Mouse (Mus musculus) v-Abl transformed pro-B cells (cell line): Measurements from ENCODE around the gene Dus3l.

Experiments
- in situ Hi-C, 2 experiments: fragments of 400-800 bp; cut with MboI; formaldehyde crosslinking; loops; one replicate each; pipeline ENCODE4 v1.15.1; 2025; ENCODE audit not compliant: unreplicated experiment in 2 of 2

Gene Dus3l

DNA sequence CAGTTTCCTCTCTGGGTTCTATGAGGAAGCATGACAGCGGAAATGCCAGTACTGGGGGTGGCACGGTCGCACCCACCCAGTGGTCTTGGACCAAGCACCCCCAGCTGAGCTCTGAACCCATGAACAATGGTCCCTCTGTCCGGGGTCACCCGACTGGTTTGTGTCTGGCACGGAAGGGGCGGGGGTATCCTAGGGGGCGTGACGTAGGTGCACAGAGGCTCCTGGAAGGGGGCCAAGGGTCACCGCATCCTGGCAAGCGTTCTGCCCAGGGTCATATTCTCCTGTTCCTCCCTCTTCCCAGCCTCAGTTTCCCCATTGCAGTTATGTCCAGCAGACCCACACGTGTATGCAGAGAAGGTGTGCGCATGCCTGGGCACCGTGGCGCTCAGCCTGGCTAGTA is 11.1 kb upstream of the Dus3l start:
- in situ Hi-C loops, result no loop called here

DNA sequence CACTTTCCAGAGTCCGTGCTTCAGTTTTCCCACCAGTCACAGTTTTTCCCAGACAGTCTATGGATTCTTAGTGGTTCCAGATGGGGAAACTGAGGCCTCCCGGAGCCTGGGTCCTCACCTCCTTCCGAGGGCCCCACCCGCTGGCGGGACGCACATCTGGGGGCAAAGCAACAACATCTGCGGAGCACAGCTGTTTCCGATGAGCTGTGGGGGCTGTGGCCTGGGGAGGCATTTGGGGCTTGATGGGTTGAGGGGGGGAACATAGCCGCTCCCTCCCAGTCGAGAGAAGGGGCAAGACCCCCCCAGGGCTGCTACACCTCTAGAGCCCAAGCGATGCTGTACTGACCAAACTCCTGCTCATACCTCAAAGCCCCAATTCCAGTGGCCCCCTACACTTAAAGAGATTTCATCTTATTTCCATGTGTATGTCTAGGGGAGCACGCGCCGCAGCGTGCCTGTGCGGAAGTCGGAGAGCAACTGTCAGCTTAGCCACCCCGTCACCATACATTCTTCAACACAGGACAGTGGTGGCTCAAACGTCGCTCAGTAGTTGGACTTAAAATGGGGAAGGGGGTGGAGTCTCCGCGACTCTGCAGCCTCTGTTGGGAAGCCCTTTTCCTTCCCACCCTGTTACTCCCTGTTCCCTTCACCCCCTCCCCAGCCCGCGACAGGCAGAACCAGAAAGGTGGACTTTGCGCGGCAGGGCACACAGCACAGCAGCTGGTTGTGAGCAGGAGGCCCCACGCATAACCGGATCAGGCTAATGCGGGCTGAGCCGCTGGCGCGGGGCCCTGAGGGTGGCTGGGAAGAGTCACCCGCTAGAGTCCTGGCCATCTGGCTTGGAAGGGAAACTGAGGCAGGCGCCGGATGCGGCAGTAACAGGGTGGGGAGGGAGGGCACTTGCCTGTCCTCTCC is 10.0 kb upstream of the Dus3l start:
- in situ Hi-C loops, result no loop called here

DNA sequence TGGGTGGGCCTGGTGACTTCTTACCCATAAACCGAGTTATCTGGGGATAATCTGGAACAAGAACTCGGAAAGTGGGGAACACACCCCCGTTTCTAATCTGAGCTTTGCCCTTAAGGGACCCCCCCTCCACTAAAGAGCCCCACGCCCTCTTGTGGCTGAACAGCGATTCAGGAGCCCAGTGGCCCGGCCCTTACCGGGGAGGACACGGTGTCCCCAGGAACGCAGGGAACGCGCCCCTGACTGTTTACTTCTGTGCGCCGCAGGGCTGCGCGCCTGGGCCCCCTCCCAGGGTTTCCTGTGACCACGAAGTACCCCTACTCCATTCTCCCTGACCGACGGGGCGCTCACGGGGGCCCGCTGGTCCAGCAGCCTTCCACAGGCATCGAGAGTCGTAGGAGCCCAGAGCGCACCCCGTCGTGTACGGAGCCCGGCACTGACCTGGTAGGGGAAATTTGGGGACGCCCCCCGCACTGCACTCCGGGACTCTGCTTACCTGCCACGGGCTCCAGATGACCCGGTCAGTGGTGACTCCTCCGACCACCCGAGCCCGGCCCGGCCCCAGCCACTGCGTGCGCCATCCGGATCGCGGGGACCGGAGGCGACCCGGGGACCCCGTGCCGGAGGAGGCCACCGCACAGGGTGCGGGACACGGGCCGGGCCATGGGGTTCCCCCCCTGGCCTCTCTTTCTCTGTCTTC is 7.7 kb upstream of the Dus3l start:
- in situ Hi-C loops, result no loop called here

DNA sequence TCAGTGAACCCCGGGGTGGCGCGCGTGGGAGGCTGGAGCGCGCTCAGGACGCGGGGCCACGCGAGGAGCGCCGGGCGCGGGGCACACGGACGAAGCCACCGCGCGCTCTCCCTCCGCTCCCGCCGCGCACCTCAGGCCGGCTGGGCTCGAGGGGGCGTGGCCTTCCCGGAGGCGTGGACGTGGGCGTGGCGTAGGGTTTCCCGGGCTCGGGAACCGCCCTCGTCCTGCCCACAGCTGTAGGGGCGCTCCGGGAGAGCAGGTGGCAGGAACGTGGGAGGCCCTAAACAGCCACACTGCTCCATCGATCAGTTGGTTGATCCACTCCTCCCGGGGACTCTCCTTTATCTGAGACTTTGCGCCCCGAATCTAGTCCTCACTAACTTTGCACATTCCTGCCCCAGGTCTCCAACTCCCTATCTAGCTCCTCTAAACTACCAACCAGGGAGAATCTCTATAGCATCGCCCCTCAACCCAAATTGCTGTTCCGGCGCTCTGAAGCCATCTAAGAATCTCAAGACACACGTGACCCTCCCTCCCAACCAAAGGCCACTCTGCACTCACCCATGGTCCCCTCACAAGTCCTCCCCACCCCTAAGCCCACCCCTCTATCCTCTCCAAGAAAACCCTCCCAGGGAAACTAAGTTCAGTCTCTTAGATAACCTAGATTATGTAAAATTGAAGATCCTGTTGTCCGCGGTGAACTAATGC is 7.0 kb upstream of the Dus3l start, which contains the start of gene Nrtn:
Gene Nrtn (minus strand): TSS at position 115 of the 708 bp plus-strand sequence.
- in situ Hi-C loops, result no loop called here

DNA sequence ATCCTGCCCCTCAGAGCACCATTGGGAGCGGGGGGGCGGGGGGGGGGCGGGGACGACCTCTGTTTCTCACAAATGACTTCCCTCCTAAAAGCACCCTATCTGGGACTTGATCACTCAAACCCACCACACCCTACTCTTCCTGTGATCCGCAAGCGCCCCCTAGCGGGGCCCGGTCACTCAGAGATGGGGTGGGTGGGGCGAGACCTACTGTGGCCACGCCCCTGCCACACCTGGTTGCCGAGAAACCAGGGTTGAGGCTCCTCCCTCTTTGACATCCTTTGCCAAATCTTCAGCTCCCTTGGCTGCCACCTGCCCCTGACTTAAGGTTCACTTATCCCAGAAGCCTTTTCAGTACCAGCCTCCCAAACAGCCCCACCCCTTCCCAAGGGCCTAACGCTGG is 6.4 kb upstream of the Dus3l start:
- in situ Hi-C loops, result no loop called here

DNA sequence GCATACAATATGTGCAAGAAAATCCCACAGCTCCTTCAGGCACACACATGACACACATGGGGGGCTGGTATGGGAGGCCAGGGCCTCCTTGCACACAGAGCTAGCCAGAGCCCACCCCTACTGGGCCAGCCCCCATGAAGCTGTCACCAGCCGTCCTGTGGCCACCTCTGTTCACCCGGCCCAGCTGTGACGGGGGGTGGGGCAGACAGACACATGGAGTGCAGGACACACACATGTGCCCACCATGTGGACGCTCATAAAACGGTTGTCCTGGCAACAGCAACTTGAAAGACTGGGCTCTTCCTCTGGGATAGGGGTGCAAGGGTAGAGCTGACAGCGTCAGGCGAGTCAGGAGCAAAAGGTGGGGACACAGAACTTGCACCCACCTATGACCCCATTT is 5.3 kb upstream of the Dus3l start:
- in situ Hi-C loops, result no loop called here

DNA sequence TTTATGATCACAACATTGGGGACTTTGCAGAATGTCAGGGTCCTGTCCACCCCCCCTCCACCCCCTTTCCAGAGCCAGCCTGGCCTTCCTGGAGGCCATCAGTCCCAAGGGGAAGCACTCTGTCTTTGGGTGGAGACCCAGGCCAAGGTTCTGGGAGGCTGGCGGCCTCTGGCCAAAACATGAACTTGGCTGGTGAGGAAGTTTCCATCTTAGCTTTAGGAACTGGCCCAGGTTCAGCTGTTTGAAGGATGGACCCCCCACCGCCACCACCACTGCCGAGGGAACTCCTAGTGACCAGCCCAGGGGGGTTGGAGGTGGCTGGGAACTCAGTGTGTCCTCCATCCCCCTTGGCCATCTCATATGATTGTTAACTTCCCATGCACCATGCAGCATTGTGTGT is 3.5 kb upstream of the Dus3l start:
- in situ Hi-C loops, result loop anchor here in 1 of 2 experiments (5.0 to 10.0 kb wide), 3 partner anchors 44 to 179 kb away; partner anchors contain the start of genes Ndufa11, Ranbp3, Safb and Safb2

DNA sequence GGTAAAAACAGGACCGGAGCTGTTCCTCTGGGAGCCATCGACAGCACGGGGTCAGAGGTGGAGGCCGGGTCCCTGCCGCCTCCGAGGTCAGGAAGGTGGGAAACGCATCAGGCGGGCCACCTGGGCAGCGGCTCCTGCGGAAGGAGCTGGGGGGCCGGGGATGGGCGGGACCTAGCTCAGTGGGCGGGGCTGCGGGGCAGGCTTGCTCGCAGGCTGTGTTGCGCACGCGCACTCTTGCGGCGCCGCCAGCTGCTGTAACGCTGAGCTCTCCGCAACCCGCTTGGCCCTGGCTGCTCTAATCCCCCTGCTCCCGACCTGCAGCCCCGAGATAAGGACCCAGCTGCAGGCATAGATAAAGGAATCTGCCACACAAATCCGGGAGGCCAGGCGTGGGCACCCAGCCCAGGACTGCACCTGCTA is 2.6 kb upstream of the Dus3l start:
- in situ Hi-C loops, result loop anchor here in 1 of 2 experiments (5.0 to 10.0 kb wide), 3 partner anchors 45 to 180 kb away; partner anchors contain the start of genes Ndufa11, Ranbp3, Safb and Safb2

DNA sequence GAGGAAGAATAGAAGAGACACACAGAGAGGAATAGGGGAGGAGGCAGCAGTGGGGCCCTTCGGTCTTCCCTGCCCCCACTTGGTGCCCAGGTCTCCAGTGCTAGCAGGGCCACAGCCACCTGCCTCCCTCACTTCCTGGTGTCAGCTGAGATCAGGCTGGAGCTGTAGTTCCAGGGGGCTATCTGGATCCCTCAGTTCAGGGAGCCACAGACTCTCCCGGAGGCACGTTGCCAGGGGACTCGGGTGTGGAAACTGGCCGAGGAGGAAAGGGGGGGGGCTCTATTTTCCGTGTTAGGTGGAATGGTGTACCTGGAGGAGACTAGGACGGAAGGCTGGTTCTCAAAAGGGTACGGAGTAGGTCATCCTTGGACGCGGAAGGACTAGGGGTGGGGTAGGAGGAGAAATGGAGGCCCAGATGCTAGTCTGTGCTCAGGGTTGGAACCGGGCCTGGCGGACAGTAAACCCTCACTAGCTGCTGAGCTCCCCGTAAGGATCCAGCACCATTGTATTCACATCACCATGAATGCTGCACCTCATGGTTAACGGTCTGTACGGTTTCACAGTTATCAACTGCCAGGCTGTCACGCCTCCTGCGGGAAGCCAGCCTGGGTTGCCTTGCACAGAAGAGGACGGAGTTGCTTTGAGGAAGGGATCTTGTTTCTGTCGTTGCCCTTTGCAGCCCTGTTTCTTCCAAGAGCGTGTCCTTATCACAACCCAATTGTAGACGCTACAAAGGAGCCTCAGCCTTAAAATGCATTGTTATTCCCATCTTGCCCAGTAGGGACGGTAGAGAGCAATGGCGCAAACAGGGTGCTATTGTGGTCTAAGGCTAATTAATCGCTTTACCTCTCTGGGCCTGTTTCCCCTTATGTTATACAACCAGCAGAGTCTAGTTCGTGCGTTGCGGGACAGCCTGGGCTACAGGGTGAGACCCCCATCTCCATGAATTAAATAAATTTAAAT is 1.5 kb upstream of the Dus3l start:
- in situ Hi-C loops, result loop anchor here in 1 of 2 experiments (5.0 to 10.0 kb wide), 3 partner anchors 46 to 181 kb away; partner anchors contain the start of genes Ndufa11, Ranbp3, Safb and Safb2

DNA sequence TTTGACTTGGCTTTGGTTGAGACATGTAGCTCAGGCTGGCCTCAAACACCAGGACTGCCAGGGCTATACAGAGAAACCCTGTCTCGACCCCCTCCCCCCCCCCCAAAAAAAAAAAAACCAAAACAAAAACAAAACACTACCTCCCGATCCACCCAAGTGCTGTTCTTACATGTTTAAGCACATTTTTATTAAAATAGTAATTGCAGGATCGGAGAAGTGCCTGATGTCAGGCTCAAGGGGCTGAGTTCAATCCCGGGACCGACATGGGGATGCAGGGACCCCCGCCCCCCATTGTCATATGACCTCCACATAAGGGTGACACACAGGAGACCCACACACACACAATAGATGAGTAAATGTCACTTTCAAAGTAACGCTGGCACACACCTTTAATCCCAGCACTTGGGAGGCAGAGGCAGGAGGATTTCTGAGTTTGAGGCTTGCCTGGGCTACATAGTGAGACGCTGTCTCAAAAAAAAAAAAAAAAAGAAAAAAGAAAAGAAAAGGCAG is 761 bp upstream of the Dus3l start:
- in situ Hi-C loops, result loop anchor here in 1 of 2 experiments (5.0 to 10.0 kb wide), 3 partner anchors 46 to 181 kb away; partner anchors contain the start of genes Ndufa11, Ranbp3, Safb and Safb2

DNA sequence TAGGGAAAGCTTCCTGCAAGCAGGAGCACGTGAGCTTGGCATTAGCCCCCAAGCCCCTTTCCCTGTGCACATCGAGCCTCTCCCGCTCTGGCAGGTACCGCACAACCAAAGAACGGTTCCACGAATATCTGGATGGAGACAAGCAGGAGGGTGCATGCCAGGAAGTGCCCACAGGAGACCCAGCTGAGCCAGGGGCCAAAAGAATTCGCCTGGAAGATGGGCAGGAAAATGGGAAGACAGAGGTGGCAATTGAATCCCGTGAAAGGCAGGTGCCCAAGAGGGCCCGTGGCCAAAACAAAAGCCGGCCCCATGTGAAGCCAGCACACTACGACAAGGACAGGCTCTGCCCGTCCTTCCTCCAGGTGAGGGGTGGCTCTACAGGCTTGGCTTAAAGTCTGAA is 874 bp downstream of the Dus3l start:
- in situ Hi-C loops, result loop anchor here in 1 of 2 experiments (10.0 kb wide), 1 partner anchor 91 kb away; the partner anchor contains the start of gene Ranbp3

DNA sequence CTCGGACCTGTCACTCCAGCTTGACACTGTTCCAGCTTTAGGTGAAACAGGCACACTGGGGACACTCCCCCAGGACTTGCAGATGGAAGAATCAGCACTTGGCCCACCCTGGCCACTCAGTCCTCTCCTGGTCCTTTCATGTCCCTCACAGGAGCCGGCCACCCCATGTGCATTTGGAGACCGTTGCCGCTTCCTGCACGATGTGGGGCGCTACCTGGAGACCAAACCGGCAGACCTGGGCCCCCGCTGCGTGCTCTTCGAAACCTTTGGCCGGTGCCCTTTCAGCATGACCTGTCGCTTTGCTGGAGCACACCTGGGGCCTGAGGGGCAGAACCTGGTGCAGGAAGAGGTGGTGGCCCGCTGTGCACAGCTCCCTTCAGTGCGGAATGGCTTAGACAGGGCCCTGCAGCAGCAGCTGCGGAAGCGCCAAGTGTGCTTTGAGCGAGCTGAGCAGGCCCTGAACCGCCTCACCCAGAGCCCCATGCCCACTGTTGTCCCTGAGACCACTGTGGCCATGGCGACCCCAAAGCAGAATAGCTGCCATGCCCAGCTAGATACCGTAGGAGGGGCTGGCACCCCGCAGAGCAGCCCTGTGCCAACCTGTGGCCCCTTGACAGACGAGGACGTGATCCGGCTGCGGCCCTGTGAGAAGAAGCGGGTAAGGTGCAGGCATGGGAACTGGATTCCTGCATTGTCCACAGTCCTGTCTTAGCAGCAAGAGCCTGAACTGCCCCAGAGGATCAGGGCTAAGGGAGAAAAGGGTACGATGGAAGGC is 2.3 kb downstream of the Dus3l start:
- in situ Hi-C loops, result loop anchor here in 1 of 2 experiments (10.0 kb wide), 1 partner anchor 92 kb away; the partner anchor contains the start of gene Ranbp3

DNA sequence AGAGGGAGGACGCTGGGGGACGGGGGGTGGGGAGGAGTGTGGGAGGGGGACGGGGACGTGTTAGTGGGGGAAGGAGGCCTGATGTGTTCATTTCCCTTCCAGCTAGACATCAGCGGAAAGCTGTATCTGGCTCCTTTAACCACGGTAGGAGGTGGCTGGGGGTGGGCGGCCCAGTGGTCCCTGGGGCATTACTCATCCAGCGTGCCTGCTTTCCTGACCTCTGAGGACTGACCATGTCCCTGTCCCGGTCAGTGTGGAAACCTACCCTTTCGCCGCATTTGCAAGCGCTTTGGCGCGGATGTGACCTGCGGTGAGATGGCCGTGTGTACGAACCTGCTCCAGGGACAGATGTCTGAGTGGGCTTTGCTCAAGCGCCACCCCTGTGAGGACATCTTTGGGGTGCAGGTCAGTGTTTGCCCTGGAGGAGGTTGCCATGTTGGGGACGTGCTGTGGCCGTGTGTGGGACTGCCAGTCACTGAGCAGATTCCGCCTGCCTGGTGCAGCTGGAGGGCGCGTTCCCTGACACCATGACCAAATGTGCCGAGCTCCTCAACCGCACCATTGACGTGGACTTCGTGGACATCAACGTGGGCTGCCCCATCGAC is 3.1 kb downstream of the Dus3l start:
- in situ Hi-C loops, result loop anchor here in 1 of 2 experiments (10.0 kb wide), 1 partner anchor 93 kb away; the partner anchor contains the start of gene Ranbp3

DNA sequence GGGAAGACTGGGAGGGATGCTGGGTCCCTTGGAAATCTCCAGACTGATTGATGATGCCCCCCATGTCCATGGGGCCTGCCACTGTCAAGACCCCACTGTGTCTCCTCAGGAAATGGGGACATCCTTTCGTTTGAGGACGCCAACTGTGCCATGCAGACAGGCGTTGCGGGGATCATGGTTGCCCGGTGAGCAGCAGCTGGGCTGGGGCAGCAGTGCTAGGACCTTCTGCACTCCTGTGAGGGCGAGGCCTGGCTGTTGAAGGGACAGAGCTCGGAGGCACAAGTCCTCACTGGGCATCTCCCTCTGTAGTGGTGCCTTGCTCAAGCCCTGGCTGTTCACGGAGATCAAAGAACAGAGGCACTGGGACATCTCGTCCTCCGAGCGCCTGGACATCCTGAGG is 4.4 kb downstream of the Dus3l start:
- in situ Hi-C loops, result loop anchor here in 1 of 2 experiments (10.0 kb wide), 1 partner anchor 94 kb away; the partner anchor contains the start of gene Ranbp3

DNA sequence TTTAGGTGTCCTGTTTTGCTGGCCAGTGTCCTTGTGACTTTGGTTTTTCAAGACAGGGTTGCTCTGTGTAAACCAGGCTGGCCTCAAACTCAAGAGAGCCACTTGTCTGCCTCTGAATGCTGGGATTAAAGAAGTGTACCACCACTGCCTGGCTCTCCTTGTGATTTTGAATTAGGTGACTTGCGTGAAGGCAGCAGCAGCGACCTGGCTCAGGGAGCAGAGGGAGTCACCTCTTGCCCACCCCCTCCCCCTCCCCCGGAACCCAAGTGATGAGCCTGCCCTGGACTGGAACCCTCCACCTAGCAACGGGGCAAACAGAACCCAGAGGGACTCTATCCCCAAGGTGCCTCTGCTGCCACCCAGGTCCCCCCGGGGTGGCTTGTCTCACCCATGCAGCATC is 5.4 kb downstream of the Dus3l start, which contains the start of gene Prr22:
Gene Prr22 (plus strand): TSS at position 301 of the 400 bp plus-strand sequence.
- in situ Hi-C loops, result loop anchor here in 1 of 2 experiments (10.0 kb wide), 1 partner anchor 95 kb away; the partner anchor contains the start of gene Ranbp3

DNA sequence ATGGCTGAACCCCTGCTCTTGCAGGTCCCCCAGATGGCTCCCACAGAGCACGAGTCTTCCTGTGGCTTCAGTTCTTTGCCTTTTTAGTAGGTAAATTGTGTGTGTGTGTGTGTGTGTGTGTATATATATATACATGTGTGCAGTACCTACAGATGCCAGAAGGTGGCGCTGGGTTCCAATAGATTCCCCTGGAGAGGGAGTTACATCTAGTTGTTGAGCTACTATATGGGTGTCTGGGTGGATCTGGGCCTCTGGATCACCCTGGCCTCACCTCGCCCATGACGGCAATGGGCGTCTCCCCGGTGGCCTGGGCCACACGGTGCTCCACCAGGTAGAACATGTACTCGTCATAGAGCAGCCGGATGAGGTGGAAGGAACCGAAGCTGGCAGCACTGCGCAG is 13.0 kb downstream of the Dus3l start:
- in situ Hi-C loops, result no loop called here

DNA sequence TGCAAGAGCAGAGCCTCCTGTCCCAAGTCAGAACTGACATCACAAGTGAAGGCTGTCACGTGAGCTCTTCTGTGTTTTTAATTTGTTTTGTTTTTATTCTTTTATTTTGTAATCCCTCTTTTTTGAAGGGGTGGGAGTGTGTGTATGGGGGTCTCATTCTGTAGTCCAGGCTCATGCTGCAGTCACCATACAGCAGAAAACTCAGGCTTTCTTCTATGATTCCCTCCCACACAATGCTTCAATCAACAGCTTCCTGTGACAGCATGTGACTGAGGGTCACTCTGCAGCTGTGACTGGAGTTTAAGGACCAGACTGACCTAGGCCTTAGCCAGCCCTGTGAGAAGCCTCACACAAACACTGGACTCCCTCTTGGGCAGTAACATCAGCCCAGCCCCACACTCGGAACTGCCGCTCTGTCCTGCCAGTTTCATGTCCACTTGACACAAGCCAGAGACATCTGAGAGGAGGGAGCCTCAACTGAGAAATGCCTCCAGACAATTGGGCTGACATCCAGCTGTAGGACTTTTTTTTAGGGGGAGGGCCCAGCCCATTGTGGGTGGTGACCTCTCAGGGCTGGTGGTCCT is 14.3 kb downstream of the Dus3l start:
- in situ Hi-C loops, result no loop called here
